Mouse (Mus musculus): ENCODE measurements around the gene Snx1. TPM values are rescaled to one million over a fixed set of nuclear protein-coding genes. Genes with fewer than 3 reads are reported as not detected.

The Snx1 gene
- total RNA-seq, 2 experiments from 2014 or later = 67.1 to 81.5 TPM

GRCm38 (mm10) chr9:66060986-66061385 is 65.4 kb downstream of the Snx1 start:
- ATAC-seq (replicated peaks; ENCODE audit: low FRiP score, poor library complexity, severe bottlenecking) = no peak

GRCm38 (mm10) chr9:66060308-66060647 is 66.1 kb downstream of the Snx1 start:
- ATAC-seq (replicated peaks; ENCODE audit: low FRiP score, poor library complexity, severe bottlenecking) = peak; percentile 53

- peak; percentile 96 for ATAC-seq (replicated peaks; ENCODE audit: low FRiP score, poor library complexity, severe bottlenecking)
Observed at GRCm38 (mm10) chr9:66059583-66060307, 66.6 kb downstream of the Snx1 start, which contains the start of gene Ppib. TSS of gene Ppib (plus strand) at chr9:66060222.

GRCm38 (mm10) chr9:66053620-66054019 is 72.8 kb downstream of the Snx1 start:
- ATAC-seq (replicated peaks; ENCODE audit: low FRiP score, poor library complexity, severe bottlenecking) = no peak

- no peak for ATAC-seq (replicated peaks; ENCODE audit: low FRiP score, poor library complexity, severe bottlenecking)
Observed at GRCm38 (mm10) chr9:66052731-66053130, 73.7 kb downstream of the Snx1 start.

GRCm38 (mm10) chr9:66051493-66051892 is 74.9 kb downstream of the Snx1 start:
- ATAC-seq (replicated peaks; ENCODE audit: low FRiP score, poor library complexity, severe bottlenecking) = no peak

- ATAC-seq (replicated peaks; ENCODE audit: low FRiP score, poor library complexity, severe bottlenecking) = no peak
Observed at GRCm38 (mm10) chr9:66049931-66050601, 76.3 kb downstream of the Snx1 start.

GRCm38 (mm10) chr9:66043241-66043640 is 83.1 kb downstream of the Snx1 start:
- no peak for ATAC-seq (replicated peaks; ENCODE audit: low FRiP score, poor library complexity, severe bottlenecking)

GRCm38 (mm10) chr9:66042331-66042730 is 84.1 kb downstream of the Snx1 start:
- ATAC-seq (replicated peaks; ENCODE audit: low FRiP score, poor library complexity, severe bottlenecking) = no peak

GRCm38 (mm10) chr9:66040801-66041200 is 85.6 kb downstream of the Snx1 start:
- no peak for ATAC-seq (replicated peaks; ENCODE audit: low FRiP score, poor library complexity, severe bottlenecking)

- no peak for ATAC-seq (replicated peaks; ENCODE audit: low FRiP score, poor library complexity, severe bottlenecking)
Observed at GRCm38 (mm10) chr9:66039290-66039689, 87.1 kb downstream of the Snx1 start.

GRCm38 (mm10) chr9:66038581-66038980 is 87.8 kb downstream of the Snx1 start:
- ATAC-seq (replicated peaks; ENCODE audit: low FRiP score, poor library complexity, severe bottlenecking) = no peak

Other genes starting within 250 kb of the Snx1 start
- gene Pclaf, start 236.3 kb downstream of the Snx1 start, total RNA-seq (2015; ENCODE audit: low replicate concordance) = 85.4 and 127 TPM in 2 replicates
- gene Pclaf, start 236.3 kb downstream of the Snx1 start, total RNA-seq (2017; ENCODE audit: low replicate concordance) = 132 and 204 TPM in 2 replicates
- gene Trip4, start 217.8 kb downstream of the Snx1 start, total RNA-seq (2015; ENCODE audit: low replicate concordance) = 9.2 and 10.8 TPM in 2 replicates
- gene Trip4, start 217.8 kb downstream of the Snx1 start, total RNA-seq (2017; ENCODE audit: low replicate concordance) = 10.1 and 13.3 TPM in 2 replicates
- gene Csnk1g1, start 217.7 kb downstream of the Snx1 start, total RNA-seq (2015; ENCODE audit: low replicate concordance) = 11.7 and 25.9 TPM in 2 replicates
- 15.9 and 29.7 TPM in 2 replicates for gene Csnk1g1, start 217.7 kb downstream of the Snx1 start, total RNA-seq (2017; ENCODE audit: low replicate concordance)
- 181 and 260 TPM in 2 replicates for gene Ppib, start 66.4 kb downstream of the Snx1 start, total RNA-seq (2015; ENCODE audit: low replicate concordance)
- 219 and 274 TPM in 2 replicates for gene Ppib, start 66.4 kb downstream of the Snx1 start, total RNA-seq (2017; ENCODE audit: low replicate concordance)
- 179 and 188 TPM in 2 replicates for gene Snx22, start 56.9 kb downstream of the Snx1 start, total RNA-seq (2015; ENCODE audit: low replicate concordance)
- gene Snx22, start 56.9 kb downstream of the Snx1 start, total RNA-seq (2017; ENCODE audit: low replicate concordance) = 123 and 145 TPM in 2 replicates
- 84.3 and 120 TPM in 2 replicates for gene Ciao2a, start within 50 bp of the Snx1 start, total RNA-seq (2015; ENCODE audit: low replicate concordance)
- gene Ciao2a, start within 50 bp of the Snx1 start, total RNA-seq (2017; ENCODE audit: low replicate concordance) = 36.8 and 53.8 TPM in 2 replicates
- gene Dapk2, start 31.6 kb upstream of the Snx1 start, total RNA-seq (2015; ENCODE audit: low replicate concordance) = 19.8 and 31.0 TPM in 2 replicates
- 25.5 and 51.6 TPM in 2 replicates for gene Dapk2, start 31.6 kb upstream of the Snx1 start, total RNA-seq (2017; ENCODE audit: low replicate concordance)
- 454 and 527 TPM in 2 replicates for gene Herc1, start 223.9 kb upstream of the Snx1 start, total RNA-seq (2015; ENCODE audit: low replicate concordance)
- 839 and 902 TPM in 2 replicates for gene Herc1, start 223.9 kb upstream of the Snx1 start, total RNA-seq (2017; ENCODE audit: low replicate concordance)